Mouse (Mus musculus) limb, embryonic 14.5 days (tissue): ENCODE measurements around the gene Unc13b. TPM values are rescaled to one million over a fixed set of nuclear protein-coding genes. Genes with fewer than 3 reads are reported as not detected.

Source experiments
- ATAC-seq: fragments of 200-750 bp; cut with Nextera tagmentation; 2 replicates; pipeline ENCODE4 v1.8.0; 2017; ENCODE audit warnings: low read depth, moderate number of reproducible peaks, moderate TSS enrichment; ENCODE audit not compliant: low FRiP score
- DNase-seq: peaks from one replicate; pipeline ENCODE4 v3.0.0-alpha.2; 2015; ENCODE audit warnings: low spot score
- H3K27ac ChIP-seq: fragments of 300-500 bp; sonication (generic); replicated peaks from 2 replicates; pipeline ENCODE4 v1.5.1; 2014; ENCODE audit warnings: low read depth, mild to moderate bottlenecking, low read length, moderate library complexity, mixed read lengths
- H3K27me3 ChIP-seq: fragments of 300-500 bp; sonication (generic); 2 replicates; pipeline ENCODE4 v1.6.1; 2014; ENCODE audit warnings: low read length, mixed read lengths; ENCODE audit not compliant: control insufficient read depth, insufficient read depth
- H3K36me3 ChIP-seq: fragments of 300-500 bp; sonication (generic); 2 replicates; pipeline ENCODE4 v1.6.1; 2014; ENCODE audit warnings: mild to moderate bottlenecking, low read length, moderate library complexity, mixed read lengths; ENCODE audit not compliant: control insufficient read depth, insufficient read depth
- H3K4me1 ChIP-seq: fragments of 300-500 bp; sonication (generic); 2 replicates; pipeline ENCODE4 v1.6.1; 2014; ENCODE audit warnings: antibody characterized with exemption, low read length, mixed read lengths; ENCODE audit not compliant: control insufficient read depth, insufficient read depth
- H3K4me2 ChIP-seq: fragments of 300-500 bp; sonication (generic); replicated peaks from 2 replicates; pipeline ENCODE4 v1.6.1; 2014; ENCODE audit warnings: low read depth, mild to moderate bottlenecking, low read length, moderate library complexity; ENCODE audit not compliant: severe bottlenecking
- H3K4me3 ChIP-seq: fragments of 300-500 bp; sonication (generic); replicated peaks from 2 replicates; pipeline ENCODE4 v1.5.1; 2014; ENCODE audit warnings: low read length
- H3K9ac ChIP-seq: fragments of 300-500 bp; sonication (generic); 2 replicates; pipeline ENCODE4 v1.6.1; 2014; ENCODE audit warnings: mild to moderate bottlenecking, low read depth, low read length, moderate library complexity; ENCODE audit not compliant: severe bottlenecking
- H3K9me3 ChIP-seq: fragments of 300-500 bp; sonication (generic); 2 replicates; pipeline ENCODE4 v1.6.1; 2016; ENCODE audit warnings: low read length; ENCODE audit not compliant: control insufficient read depth
- POLR2A ChIP-seq: fragments of 200-500 bp; IDR thresholded peaks from 2 replicates; pipeline ENCODE4 v1.8.0; 2012; ENCODE audit warnings: inconsistent platforms, mild to moderate bottlenecking, moderate library complexity, borderline replicate concordance; ENCODE audit not compliant: insufficient read depth, insufficient read length; ENCODE audit errors: extremely low read depth
- WGBS: fragments of 180-500 bp; shearing (Covaris S2); extraction: QIAGEN DNeasy Blood & Tissue Kit; methylation state at CpG from one replicate; pipeline ENCODE4 v1.1.7; 2014; 5-methylcytosine and 5-hydroxymethylcytosine counted together
- polyA plus RNA-seq, 2 experiments: library from polyadenylated mRNA; depleted of rRNA in 1 of 2; stranded (reverse) in 1 of 2; unstranded in 1 of 2; fragments of >200 nt; fragmentation: Nextera tagmentation in 1 of 2; extraction: Ambion mirVana in 1 of 2; gene quantifications; 2 replicates each; pipeline versions ENCODE4 v1.2.1 to v1.2.3; 2012 to 2014

Unc13b gene
- polyA plus RNA-seq, 2 experiments, result 2.5 to 7.2 TPM

GRCm38 (mm10) chr4:43266623-43267322 is 208.0 kb downstream of the Unc13b start, which contains the start of gene Atp8b5:
Atp8b5 (plus strand) TSS chr4:43267159.
- Histone ChIP-seq H3K9ac (peak within 1 kb of the TSS; percentile 17), H3K36me3 (no peaks in the 10 kb centered on the region), H3K4me3 (peak within 1 kb of the TSS; percentile 27), H3K4me1 (0 out of 2 replicates have a peak, but pooled peaks cover 2% of the 10 kb centered on the region), H3K27ac (no peak within 1 kb of the TSS), H3K4me2 (peak within 1 kb of the TSS; percentile 43), H3K9me3 (no peaks in the 10 kb centered on the region), H3K27me3 (no peaks in the 10 kb centered on the region)
- TF ChIP-seq POLR2A, result no peak
- peak; percentile 92 for ATAC-seq
- WGBS, result 1% methylated on average over 19 of the region's 19 CpGs
- DNase-seq, result peak; percentile 85

DNA sequence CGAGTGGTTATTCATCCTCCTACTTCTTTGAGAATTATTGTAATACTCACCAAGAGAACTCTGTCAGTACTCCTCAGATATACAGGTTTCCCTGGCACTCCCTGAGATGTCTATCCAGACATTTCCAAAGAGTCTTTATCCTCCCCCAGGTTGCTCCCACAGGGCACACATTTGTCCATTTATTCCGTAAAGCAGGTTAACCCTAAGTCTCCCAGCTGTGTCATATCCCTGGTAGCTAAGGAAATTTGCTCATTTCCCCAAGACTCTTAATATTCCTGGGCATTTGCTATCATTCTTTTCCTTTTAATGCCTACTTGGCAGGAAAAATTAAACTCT is 208.5 kb downstream of the Unc13b start:
- no peak for TF ChIP-seq POLR2A
- H3K9ac ChIP-seq, result 0 out of 2 replicates have a peak overlapping the region, but pooled peaks have one; percentile 17
- peak overlapping the region; percentile 43 for H3K4me2 ChIP-seq
- DNase-seq (no peak), ATAC-seq (no peak)
- no peaks in the 10 kb centered on the region for H3K36me3 ChIP-seq
- no peaks in the 10 kb centered on the region for H3K9me3 ChIP-seq
- 8% methylated on average over 2 of the region's 2 CpGs for WGBS
- H3K27ac ChIP-seq, result no peak overlapping the region
- peak overlapping the region; percentile 27 for H3K4me3 ChIP-seq
- no peaks in the 10 kb centered on the region for H3K27me3 ChIP-seq
- H3K4me1 ChIP-seq, result 0 out of 2 replicates have a peak, but pooled peaks cover 2% of the 10 kb centered on the region

GRCm38 (mm10) chr4:43285476-43285875 is 226.7 kb downstream of the Unc13b start:
- no peak overlapping the region for H3K9ac ChIP-seq
- H3K27ac ChIP-seq, result no peak overlapping the region
- H3K4me3 ChIP-seq, result no peak overlapping the region
- no peaks in the 10 kb centered on the region for H3K27me3 ChIP-seq
- WGBS, result 93% methylated on average over 5 of the region's 5 CpGs
- TF ChIP-seq POLR2A, result no peak
- no peak for DNase-seq
- no peaks in the 10 kb centered on the region for H3K4me1 ChIP-seq
- H3K4me2 ChIP-seq, result no peak overlapping the region
- H3K36me3 ChIP-seq, result no peaks in the 10 kb centered on the region
- no peaks in the 10 kb centered on the region for H3K9me3 ChIP-seq
- no peak for ATAC-seq

DNA sequence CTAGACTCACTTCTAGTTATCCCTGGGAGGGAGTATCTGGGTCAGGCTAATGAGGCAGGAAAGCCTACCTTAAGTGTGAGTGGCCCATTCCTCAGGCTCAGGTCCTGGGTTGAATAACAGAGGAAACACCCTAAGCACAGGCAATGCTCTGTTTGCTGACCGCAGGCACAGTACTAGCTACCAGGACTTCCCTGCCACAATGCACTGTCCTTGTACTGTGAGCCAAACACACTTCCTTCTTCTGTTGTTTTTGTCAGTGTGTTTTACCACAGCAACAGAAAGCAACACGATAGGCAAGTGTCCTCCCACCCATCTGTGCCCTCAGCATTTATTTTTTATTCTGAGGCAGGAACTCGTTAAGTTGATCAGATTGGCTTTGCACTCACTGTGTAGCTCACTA is 228.6 kb downstream of the Unc13b start:
- no peaks in the 10 kb centered on the region for H3K4me1 ChIP-seq
- ATAC-seq (no peak), DNase-seq (no peak)
- no peak overlapping the region for H3K4me2 ChIP-seq
- 59% methylated on average over 3 of the region's 3 CpGs for WGBS
- TF ChIP-seq POLR2A, result no peak
- no peaks in the 10 kb centered on the region for H3K36me3 ChIP-seq
- H3K27ac ChIP-seq, result no peak overlapping the region
- no peaks in the 10 kb centered on the region for H3K27me3 ChIP-seq
- H3K4me3 ChIP-seq, result no peak overlapping the region
- H3K9me3 ChIP-seq, result no peaks in the 10 kb centered on the region
- H3K9ac ChIP-seq, result no peak overlapping the region

GRCm38 (mm10) chr4:43294001-43294400 is 235.2 kb downstream of the Unc13b start:
- Histone ChIP-seq H3K9me3 (no peaks in the 10 kb centered on the region), H3K4me2 (no peak overlapping the region), H3K9ac (no peak overlapping the region), H3K27ac (no peak overlapping the region), H3K4me3 (no peak overlapping the region), H3K36me3 (no peaks in the 10 kb centered on the region), H3K27me3 (no peaks in the 10 kb centered on the region), H3K4me1 (no peaks in the 10 kb centered on the region)
- WGBS, result 25% methylated on average over 6 of the region's 6 CpGs
- no peak for ATAC-seq
- no peak for TF ChIP-seq POLR2A
- DNase-seq, result no peak
